9 mouse cellular contexts compared by ENCODE assay signal in genomic region chr3:84695867-84696361, GRCm38 (mm10). TPM values are rescaled to one million over a fixed set of nuclear protein-coding genes. Genes with fewer than 3 reads are reported as not detected.
DNase-seq lines count a peak whose midpoint lies in the region; ATAC-seq lines count a peak whose summit lies in the region.
"Had no signal": no experiment of that assay in that cellular context is flagged by ENCODE, and none has a peak within 500 bp of the region (broad histone marks: within the 10 kb centered on the region; RNA-seq: fewer than 3 reads in every experiment).

No protein-coding gene starts in this region.

- H3K27me3 ChIP-seq in heart, embryonic 14.5 days (ENCODE audit: control insufficient read depth, insufficient read depth, low read length): no peaks in the 10 kb centered on the region
- no peaks in the 10 kb centered on the region for H3K27me3 ChIP-seq in intestine, embryonic 15.5 days (replicated peaks)
- no peaks in the 10 kb centered on the region for H3K27me3 ChIP-seq in stomach, embryonic 16.5 days (ENCODE audit: control insufficient read depth, insufficient read depth, low read length)

- no peak overlapping the region for H3K9ac ChIP-seq in heart, embryonic 14.5 days (ENCODE audit: low read length)
- H3K9ac ChIP-seq in intestine, embryonic 15.5 days: no peak overlapping the region
- H3K9ac ChIP-seq in stomach, embryonic 16.5 days (ENCODE audit: low read length): no peak overlapping the region
- H3K9ac ChIP-seq: liver, embryonic 13.5 days had no signal

- H3K27ac ChIP-seq in heart, embryonic 14.5 days (replicated peaks in 1 of 2; ENCODE audit: control insufficient read depth in 1 of 2, insufficient read depth in 1 of 2, low read depth in 2 of 2, low read length in 2 of 2): no peak overlapping the region
- H3K27ac ChIP-seq in intestine, embryonic 15.5 days: peak overlapping the region; percentile 34; the same call in 1 of the 2 replicates
- H3K27ac ChIP-seq in stomach, embryonic 16.5 days (ENCODE audit: low read length): peak overlapping the region; percentile 63
- H3K27ac ChIP-seq: liver, embryonic 13.5 days had no signal

- peak overlapping the region; percentile 41 for H3K4me2 ChIP-seq in heart, embryonic 14.5 days (ENCODE audit: low read length)
- peak overlapping the region; percentile 37 for H3K4me2 ChIP-seq in intestine, embryonic 15.5 days (replicated peaks)
- H3K4me2 ChIP-seq in stomach, embryonic 16.5 days (ENCODE audit: low read depth, low read length): peak overlapping the region; percentile 23
- H3K4me2 ChIP-seq: liver, embryonic 13.5 days had no signal

- no peak for DNase-seq in heart, postnatal 25 days (ENCODE audit: low spot score)
- DNase-seq in right cerebral cortex, postnatal 4 days: peak; percentile 37
- no peak for DNase-seq in right cerebral cortex, adult 18-20 months
- DNase-seq in cerebellum, adult 9-11 months: no peak
- DNase-seq in embryo, embryonic 10.5 days (ENCODE audit: low spot score): no peak
- DNase-seq: liver, embryonic 13.5 days had no signal

- H3K36me3 ChIP-seq in heart, embryonic 14.5 days (ENCODE audit: control insufficient read depth, insufficient read depth, low read length): no peaks in the 10 kb centered on the region
- no peaks in the 10 kb centered on the region for H3K36me3 ChIP-seq in intestine, embryonic 15.5 days
- no peaks in the 10 kb centered on the region for H3K36me3 ChIP-seq in stomach, embryonic 16.5 days (ENCODE audit: control insufficient read depth, insufficient read depth, low read length)
- H3K36me3 ChIP-seq: liver, embryonic 13.5 days had no signal

- no peaks in the 10 kb centered on the region for H3K9me3 ChIP-seq in heart, embryonic 14.5 days (ENCODE audit: control insufficient read depth, low read length)
- no peaks in the 10 kb centered on the region for H3K9me3 ChIP-seq in intestine, embryonic 15.5 days
- H3K9me3 ChIP-seq in stomach, embryonic 16.5 days (replicated peaks; ENCODE audit: control insufficient read depth, low read length): no peaks in the 10 kb centered on the region
- H3K9me3 ChIP-seq: liver, embryonic 13.5 days had no signal

- no peak for ATAC-seq in heart, embryonic 14.5 days (ENCODE audit: insufficient number of reproducible peaks, insufficient read depth, low FRiP score, low read depth)
- peak; percentile 32; the same call in 1 of the 2 replicates for ATAC-seq in intestine, embryonic 15.5 days
- ATAC-seq in stomach, embryonic 16.5 days (ENCODE audit: insufficient read depth, low FRiP score): peak; percentile 74

- 70% methylated on average over 9 of the region's 9 CpGs for WGBS in heart, embryonic 14.5 days
- 53% methylated on average over 9 of the region's 9 CpGs for WGBS in intestine, embryonic 15.5 days
- WGBS in stomach, embryonic 16.5 days: 38% methylated on average over 9 of the region's 9 CpGs

- H3K4me3 ChIP-seq in heart, embryonic 14.5 days (ENCODE audit: control insufficient read depth in 1 of 2, insufficient read depth in 1 of 2, low read depth in 1 of 2, low read length in 2 of 2): no peak overlapping the region
- no peak overlapping the region for H3K4me3 ChIP-seq in intestine, embryonic 15.5 days (replicated peaks)
- H3K4me3 ChIP-seq in stomach, embryonic 16.5 days (replicated peaks; ENCODE audit: low read length): peak overlapping the region; percentile 1; the same call in 1 of the 2 replicates
- H3K4me3 ChIP-seq: liver, embryonic 13.5 days had no signal

- intact Hi-C loops in heart, postnatal 25 days (cut with DNase I): no loop called here

- peaks cover 6 to 11% of the 10 kb centered on the region in 2 experiments for H3K4me1 ChIP-seq in heart, embryonic 14.5 days (ENCODE audit: control insufficient read depth in 2 of 2, insufficient read depth in 2 of 2, low read length in 2 of 2)
- H3K4me1 ChIP-seq in intestine, embryonic 15.5 days (replicated peaks): peaks cover 4% of the 10 kb centered on the region
- H3K4me1 ChIP-seq in stomach, embryonic 16.5 days (ENCODE audit: control insufficient read depth, insufficient read depth, low read length): peaks cover 16% of the 10 kb centered on the region

RNA-seq across cellular contexts. Expression of gene Tmem154, which starts 29.9 kb away (rescaled TPM):
- 1.2 and 1.8 TPM in 2 replicates for polyA plus RNA-seq in heart, embryonic 14.5 days (2014; fragmentation: Nextera tagmentation; extraction: Ambion mirVana)
- total RNA-seq in heart, postnatal 25 days (2021): 1 to 10 TPM; 1.5 TPM
- 0.98 and 1.2 TPM in 2 replicates for polyA plus RNA-seq in intestine, embryonic 15.5 days (2015; fragmentation: Nextera tagmentation; extraction: Ambion mirVana)
- polyA plus RNA-seq in stomach, embryonic 16.5 days (2015; fragmentation: Nextera tagmentation; extraction: Ambion mirVana): 14.8 and 19.1 TPM in 2 replicates

Comparison
In these comparisons a context has a peak if more than half of its experiments do, and no peak if none do; other contexts are left out.
1. H3K27ac ChIP-seq: peak in intestine, embryonic 15.5 days (single experiment) and stomach, embryonic 16.5 days (single experiment); none in heart, embryonic 14.5 days (0 of 2).
2. Peak in every context shown above with its lines, with median percentiles within 50 percentile points of each other: H3K4me2 ChIP-seq.